Mouse (Mus musculus) embryo, embryonic 11 days (tissue): ENCODE data around the gene Olfr750.

Source experiments
- DNase-seq: peaks from one replicate; pipeline ENCODE4 v3.0.0-alpha.2; 2015

The Olfr750 gene

DNA sequence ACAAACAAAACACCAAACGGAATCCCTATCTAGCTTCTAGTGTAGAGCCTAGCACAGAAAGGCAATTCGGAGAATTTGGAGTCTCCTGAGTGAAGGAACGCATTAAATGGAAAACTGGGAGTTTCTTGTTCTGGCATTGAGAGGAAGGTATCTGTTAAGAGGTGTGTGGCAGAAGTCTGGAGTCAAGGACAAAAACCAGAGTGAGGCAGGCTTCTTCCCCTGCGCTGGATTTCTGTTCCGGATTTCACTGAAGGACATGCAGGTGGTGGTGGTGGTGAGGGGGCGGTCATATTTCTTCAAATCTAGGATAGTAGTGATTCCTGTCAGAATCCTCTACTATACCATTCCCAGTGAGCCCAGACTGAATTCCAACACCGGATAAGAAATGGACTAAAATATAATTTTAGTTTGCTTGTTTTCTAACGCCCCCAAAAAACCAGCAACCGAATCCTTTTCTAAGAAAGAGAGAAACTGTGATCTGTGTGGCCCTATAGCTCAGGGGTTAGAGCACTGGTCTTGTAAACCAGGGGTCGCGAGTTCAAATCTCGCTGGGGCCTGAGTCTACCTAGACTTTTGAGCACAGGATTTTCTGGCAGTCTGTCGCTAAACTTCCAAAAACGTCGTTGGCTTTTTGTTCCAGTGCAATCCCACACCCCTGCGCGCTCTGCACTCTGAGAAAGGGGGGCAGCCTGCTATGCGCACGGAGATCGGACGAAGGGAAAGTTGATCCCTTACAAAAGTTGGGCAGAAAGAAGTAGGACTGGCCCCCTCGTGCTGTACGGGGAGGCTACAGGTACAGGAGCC, 14.1 kb upstream of the Olfr750 start:
- peak; percentile 87 for DNase-seq

DNA sequence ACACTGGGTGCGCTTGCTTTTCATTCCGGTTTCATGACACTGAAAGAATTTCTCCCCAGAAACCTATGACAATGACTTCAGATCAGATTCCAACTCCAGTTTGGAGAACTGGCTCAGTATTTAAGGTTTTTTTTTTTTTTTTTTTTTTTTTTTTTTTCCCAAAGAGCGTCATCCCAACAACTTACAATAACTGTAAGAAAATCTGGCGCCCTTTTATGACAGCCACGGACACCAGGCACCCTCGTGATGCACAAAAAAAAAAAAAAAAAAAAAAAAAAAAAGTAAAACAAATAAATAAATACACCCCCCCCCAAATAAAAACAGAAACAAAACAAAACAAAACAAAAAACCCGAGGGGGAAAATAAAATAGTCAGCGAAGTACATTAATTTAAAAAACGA, 13.5 kb upstream of the Olfr750 start:
- peak; percentile 50 for DNase-seq

DNA sequence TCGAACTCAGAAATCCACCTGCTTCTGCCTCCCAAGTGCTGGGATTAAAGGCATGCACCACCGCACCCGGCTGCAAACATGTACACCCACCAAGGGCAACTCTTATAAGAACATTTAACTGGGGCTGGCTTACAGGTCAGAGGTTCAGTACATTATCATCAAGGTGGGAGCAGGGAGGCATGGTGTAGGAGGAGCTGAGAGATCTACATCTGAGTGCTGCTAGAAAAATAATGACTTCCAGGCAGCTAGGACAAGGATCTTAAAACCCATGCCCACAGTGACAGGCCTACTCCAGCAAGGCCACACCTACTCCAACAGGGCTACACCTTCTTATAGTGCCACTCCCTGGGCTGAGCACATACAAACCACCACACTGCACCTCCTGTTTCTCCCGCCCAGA, 11.7 kb upstream of the Olfr750 start:
- DNase-seq = no peak

DNA sequence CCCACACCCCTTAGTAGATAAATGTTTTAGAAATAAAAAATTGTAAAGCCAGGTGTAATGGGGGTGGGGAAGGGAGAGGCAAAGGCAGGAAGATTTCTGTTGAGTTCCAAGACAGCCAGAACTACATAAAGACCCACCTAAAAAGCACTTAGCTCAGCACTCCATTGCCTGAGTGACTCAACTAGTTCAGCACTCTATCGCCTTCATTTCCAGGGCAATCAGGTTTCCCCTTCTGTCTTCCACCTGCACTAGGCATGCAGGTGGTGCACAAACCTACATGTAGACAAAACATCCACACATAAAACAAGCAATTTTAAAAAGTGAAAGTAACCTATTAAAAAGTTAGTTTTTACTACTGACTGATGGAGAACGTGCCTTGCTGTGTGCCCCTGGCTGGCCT, 10.9 kb upstream of the Olfr750 start:
- no peak for DNase-seq

DNA sequence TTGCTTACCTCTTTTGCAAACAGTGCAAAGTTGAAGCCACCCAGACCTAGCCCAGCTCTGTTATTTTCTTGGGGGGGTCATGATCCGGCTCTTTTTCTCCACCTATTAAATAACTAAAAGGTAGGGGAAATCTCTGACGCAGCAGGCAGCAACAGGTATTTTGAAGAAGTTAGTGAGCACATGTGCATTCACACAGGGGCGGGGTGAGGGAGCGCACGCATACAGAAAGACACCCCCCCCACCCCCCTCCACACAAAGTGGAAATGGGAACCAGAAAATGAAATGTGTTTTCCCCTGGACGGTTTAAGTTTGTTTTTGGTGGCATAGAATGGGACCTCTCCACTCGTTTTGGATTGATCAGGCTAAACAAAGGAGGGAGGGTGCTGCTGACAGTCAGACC, 9.6 kb upstream of the Olfr750 start:
- no peak for DNase-seq

DNA sequence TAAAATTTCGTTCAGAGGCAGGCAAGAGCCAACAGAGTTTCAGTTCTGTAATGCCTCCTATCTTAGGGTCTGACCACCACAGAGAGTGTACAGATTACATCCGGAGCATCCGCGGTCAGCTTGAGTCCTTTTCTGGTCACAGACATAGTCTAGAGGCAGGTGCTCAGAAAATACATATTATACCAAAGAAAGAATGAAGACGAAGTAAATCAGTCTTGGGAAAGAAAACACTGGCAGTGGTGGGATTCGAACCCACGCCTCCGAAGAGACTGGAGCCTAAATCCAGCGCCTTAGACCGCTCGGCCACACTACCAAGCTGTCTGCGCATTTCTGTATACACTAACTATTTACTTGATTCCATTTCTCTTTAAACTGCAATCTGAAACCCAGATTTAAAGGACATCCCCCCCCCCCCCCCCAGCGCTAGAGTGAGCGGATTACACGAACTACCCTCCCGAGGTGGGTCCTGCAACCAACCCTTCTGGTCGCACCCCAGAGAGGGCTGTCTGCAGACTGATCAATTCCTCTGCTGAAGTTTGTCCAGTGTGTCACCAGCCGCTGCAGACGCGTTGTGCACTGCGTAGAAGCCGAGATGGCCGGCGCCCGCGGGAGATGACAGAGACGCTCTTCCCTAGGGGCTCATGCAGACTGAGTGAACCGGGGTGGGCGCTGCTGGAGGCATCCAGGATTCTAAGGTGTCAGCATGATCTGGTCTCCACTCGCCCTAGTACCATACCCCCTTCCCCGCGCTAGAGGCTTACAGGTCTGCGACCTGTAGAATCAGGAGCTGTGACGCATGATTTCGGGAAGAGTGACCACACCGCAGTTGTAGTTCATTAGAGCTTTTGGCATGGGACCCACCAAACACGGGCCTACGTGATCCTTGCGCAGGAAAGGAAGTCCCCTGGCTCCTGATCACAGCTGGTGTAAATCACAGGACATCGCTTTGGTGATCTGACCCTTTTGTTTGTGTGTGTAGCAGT, 8.7 kb upstream of the Olfr750 start:
- DNase-seq = peak; percentile 74

DNA sequence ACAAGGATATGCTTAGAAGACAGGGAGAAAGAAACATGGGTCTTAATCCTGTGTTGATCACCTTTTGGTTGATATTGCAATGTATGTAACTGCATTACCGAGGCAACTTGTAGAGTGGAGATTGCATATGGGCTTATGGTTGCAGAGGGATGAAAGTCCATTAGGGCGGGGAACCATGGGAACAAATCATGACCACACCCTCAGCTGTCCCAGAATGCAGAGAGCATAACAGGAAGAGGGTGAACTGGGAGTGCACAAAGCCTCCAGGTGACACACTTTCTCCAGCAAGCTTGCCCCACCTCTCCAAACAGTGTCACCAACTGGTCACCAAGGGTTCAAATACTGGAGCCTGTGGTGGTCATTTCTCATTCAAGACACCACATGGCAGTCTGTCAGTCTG, 6.8 kb upstream of the Olfr750 start:
- DNase-seq = no peak

DNA sequence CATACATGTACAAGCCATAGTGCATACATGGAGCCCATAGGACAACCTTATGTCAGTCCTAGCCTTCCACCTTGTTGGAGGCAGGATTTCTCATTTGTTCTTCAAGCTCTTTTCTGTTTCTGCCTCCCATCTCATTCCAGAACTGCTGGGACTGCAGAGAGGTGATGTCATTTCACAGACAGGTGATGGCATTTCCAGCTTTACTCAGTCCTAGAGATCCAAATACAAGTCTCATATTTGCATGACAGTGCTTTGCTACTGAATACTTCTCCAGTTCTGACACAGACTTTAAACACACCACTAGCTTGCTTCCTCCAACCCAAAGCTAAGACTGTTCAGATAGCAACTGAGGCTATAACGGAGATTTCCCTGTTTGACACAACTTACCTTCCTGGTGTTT, 4.9 kb upstream of the Olfr750 start:
- no peak for DNase-seq

DNA sequence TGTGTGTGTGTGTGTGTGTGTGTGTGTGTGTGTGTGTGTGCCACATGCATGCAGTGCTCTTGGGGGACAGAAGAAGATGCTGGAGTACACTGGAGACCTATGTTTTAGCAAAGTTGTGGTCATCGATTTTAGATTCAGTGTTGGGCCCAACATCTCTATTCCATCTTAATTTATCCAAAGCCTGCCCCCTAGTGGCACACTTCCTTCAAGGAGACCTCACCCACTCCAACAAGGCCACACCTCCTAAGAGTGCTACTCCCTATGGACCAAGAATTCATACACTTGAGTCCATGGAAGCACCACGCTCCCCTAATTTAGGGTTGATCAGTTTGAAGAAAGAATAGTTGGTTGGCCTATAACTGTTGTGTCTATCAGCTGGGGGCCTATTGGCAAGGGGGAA, 4.6 kb downstream of the Olfr750 start:
- peak; percentile 60 for DNase-seq

DNA sequence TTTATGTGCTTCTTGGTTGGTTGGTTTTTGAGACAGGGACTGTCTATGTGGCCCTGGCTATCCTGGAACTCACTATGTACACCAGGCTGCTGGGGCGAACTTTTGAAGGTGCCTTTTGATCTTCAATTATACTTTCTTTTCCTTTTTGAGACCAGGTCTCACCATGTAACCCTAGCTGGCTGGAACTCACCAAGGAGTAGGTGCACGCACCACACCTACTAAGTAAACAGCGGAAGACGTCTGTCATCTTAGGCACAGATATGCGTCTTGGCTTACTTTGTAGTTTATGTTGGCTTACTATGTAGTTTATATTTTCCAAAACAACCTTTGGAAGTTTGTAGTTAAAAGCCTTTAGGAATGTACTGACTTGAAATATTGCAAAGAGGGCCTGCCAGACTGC, 5.3 kb downstream of the Olfr750 start:
- DNase-seq = no peak

DNA sequence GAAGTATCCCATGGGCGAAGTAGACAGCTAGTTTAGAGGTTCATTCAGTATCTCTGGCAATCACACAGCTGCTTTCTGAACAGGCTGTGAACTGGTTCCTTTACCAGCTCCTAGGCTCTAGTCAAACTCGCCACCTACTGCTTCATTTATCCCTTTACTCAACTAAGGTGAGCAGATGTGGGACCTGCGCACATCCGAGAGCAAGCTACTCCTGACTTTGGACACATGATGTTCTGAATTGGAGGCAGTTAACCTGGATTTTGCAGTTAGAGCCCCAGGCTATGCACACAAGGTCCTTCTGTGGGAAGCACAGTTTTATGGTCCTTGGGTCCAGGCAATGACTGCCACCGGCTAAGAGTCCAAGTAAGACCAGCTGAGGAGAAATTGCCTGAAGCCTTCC, 13.5 kb downstream of the Olfr750 start:
- no peak for DNase-seq

DNA sequence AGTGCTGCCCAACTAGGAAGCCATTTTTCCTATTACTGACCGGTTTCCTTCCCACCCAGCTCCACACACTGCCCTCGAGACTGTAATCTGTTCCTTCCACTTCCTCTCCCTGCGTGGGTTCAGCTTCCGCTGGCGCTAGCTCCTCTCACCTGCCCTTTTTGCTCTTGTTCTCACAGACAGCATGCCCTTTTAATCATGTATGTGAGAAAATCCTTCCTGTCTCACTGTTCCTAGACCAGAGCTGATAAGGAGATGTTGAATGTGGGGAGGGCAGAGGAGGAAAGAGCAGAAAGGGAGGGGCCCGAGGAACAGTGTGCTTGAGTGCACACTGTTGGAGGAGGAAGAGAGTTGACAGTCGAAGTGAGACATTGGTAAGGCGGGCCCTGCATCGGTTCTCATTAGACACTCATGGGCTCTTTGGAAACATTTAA, 16.8 kb downstream of the Olfr750 start, which contains the start of gene Rnase12:
Rnase12 (minus strand) TSS at position 261 of the 431 bp plus-strand sequence.
- no peak for DNase-seq

DNA sequence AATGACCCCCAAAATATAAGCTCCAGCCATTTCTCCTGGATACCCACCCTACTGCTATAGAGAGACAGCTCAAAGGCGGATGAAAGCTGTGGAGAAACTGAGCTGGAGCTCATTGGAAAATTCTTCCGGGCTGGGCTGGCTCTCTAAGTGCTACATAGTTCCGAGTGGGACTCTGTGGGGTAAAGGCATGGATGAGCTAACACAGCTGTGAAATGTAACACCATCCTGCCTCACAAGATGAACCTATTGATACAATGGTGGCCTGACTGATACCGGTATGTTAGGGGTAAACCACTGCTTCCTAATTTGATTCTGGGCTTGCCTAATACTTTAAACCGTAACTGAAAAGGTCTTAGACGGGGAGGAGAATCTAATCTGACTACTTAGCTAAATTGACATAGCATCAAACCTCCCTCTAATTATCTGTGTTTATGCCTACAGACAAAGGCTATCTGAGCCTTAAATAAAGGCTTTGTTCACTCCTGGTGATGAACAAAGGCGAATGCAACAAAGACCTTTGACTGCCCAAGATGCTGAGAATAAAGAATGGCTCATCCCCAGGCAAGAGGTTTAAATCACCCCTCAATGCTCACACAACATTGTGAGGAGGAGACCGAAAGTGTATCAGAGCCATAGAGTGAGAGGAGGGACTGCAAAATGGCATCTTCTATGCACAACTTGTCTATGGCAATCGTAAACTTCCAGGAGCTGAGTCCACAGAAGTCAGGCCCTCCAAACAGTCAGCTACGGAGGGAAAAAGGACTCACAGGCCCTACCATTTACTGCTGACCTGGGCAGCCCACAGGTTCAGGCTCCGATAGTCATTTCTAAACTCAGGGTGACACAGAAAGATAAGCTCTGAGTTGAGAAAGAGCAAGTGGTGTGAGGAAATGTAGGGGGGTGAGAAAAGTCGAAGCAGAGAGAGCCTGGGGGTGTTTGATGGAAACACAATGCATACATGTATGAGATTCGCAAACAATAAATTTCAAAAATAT, 19.7 kb downstream of the Olfr750 start:
- DNase-seq = no peak

DNA sequence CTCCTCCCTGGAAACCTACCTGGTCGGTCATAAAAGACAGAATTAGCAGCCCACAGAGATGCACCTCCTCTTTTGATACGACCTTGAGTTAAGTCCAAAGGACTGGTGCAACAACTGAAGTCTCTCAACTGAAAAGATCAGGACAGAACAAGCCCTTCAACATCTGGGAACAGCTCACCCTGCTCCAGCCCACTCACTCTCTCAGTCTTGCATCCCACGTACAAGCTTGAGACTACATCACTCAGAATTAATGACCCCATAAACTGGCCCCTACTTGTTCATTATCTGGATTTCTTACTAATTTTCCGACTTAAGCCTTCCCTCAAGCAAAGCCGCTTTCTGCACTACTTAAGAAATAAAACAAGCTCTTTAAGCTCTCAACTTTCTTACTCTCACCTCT, 21.1 kb downstream of the Olfr750 start:
- no peak for DNase-seq

DNA sequence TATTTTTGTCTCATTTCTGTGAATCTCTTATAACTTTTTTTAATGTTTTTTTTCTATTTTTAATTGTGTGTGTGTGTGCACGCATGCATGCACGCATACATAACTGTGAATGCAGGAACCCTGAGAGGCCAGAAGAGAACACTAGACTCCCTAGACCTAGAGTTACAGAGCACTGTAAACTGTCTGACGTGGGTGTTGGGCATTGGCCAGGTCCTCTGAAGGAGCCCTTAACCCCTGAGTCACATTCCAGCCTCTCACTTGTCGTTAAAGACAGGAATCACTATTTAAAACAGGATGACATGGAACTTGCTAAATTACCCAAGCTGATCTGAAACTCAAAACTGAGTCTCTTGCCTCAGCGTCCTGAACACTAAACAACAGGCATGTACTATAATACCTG, 22.3 kb downstream of the Olfr750 start:
- no peak for DNase-seq

DNA sequence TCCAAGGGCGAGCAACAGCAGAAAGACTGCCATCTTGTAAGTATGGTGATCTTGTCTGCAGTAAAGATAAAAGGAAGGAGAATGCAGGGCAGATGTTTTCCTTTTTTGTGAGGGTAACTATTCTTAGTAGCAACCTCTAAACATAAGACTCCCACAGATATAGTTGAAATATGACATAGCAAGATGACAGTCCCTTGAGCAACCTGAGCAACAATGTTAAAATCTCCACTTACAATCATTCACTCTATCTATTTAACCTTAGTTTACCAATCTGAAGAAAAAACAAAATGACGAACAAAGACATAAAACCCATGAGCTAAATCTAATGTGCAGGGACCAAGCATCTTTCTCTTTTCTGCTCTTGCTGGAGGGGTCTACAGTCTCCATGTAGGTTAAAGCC, 24.2 kb downstream of the Olfr750 start, which contains the start of gene Rnase11:
Rnase11 (minus strand) TSS at position 101 of the 400 bp plus-strand sequence.
- no peak for DNase-seq

DNA sequence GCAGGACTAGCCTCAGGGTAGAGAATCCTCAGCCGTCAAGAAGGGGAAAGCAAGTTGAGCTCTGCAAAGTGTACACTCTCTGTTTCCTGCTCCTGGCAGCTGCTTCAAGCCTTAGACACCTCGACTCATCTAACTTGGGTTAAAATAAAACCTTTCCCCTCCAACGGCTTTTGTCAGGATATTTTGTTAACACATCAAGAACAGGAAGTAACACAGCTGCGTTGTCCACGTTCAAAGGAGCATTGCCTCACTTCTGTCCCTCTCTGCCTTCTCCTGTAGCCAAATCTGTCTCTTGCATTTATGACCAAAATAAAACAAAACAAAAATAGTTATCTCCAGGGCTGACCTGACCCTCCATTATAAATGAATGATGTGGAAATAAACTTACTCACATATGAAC, 26.4 kb downstream of the Olfr750 start:
- DNase-seq = no peak

DNA sequence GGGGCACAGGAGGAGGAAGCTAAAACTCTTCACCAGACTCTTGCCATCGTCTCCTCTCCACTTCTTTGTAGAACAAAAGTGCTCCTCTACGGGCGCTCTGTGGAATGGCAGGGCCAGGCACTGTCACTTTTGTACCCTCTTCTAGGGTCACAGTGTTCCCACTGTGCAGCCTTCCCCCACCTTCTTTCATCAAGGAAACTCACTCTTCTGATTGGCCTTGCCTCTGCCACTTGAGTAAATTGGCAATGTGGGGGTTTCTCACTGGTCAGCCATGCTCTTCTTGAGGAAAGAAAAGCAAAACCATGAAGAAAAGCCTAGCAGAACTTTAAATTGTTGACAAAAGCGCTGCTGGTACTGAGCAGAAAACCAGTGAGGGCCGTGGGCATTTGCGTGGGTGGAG, 32.5 kb downstream of the Olfr750 start, which contains the start of gene Rnase9:
Rnase9 (minus strand) TSS at position 101 of the 400 bp plus-strand sequence.
- DNase-seq = no peak

DNA sequence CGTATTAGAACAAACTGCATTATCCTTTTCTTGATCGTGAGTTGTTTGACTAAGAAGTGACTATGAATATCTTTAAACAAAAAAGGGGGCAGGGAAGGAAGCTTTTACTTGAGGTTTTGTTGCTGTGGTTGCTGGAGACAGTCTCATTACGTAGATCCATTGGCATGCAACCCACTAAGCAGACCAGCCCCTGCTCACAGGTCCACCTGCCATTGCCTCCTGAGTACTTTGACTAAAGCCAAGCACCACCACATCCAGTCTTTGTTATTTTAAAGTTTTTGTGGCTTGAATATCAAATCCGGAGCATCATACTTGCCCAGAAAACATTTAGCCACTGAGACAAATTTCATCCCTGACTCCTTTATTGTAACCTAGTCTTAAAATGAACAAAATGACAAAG, 38.0 kb downstream of the Olfr750 start:
- DNase-seq = no peak

DNA sequence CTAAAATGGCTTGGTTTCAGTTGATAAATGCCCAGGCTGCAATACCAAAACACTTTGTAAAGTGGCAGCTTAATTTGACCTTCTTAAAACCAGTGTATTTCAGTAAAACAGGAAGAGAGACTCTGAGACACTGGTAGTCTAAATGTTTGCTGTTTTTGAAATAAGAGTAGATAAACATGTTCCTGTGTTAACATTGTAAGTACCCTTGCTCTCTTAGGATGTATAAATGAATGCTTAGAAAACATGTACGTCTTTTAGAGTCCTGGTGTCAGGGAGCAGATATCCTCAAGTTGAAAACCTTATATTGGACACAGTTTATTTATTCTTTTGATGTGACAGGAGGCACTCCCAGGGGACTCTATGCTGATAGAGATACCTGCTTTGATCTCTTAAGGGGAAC, 39.0 kb downstream of the Olfr750 start:
- no peak for DNase-seq

DNA sequence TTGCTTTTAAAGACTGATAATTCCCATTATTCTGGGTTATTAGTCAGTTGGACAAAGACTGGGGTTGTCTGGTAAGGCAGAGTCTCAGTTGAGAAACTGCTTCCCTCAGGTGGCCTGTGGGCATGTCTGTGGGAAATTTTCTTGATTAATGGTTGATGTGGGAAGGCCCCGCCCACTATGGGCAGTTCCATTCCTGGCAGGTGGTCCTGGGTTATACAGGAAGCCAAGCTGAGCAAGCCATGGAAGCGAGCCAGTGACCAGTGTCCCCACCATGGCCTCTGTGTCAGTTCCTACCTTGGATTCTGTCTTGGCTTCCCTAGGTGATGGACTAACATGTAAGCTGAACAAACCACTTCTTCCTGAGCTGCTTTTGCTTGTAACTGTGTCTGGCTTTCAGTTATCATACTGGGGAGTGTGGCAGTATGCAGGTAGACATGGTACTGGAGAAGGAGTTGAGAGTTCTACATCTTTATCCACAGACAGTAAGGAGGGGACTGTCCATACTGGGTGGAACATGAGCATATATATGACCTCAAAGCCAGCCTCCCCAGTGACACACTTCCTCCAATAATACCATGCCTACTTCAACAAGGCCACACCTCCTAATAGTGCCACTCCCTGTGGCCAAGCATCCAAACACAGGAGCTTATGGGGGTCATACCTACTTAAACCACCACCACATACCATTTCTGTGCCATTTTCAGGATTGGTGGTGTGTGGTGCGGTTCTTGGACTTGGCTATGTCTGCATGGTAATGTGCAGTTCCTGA, 46.7 kb downstream of the Olfr750 start:
- no peak for DNase-seq
